Mouse (Mus musculus): ENCODE measurements around the gene Tnfrsf21.

- TF ChIP-seq CTCF (IDR thresholded peaks at IDR 0.05; ENCODE audit: low read depth, low read length) (no peak), POLR2A (IDR thresholded peaks at IDR 0.05; ENCODE audit: borderline replicate concordance, low read depth, low read length) (no peak)
Observed at GRCm38 (mm10) chr17:43021017-43021416, 4.7 kb downstream of the Tnfrsf21 start.

Data from bone marrow macrophage, adult 2 months (primary cell).